Mouse (Mus musculus) heart, embryonic 16.5 days (tissue): Measurements from ENCODE around the gene Ilvbl. TPM values are rescaled to one million over a fixed set of nuclear protein-coding genes. Genes with fewer than 3 reads are reported as not detected.

Source experiments
- ATAC-seq: fragments of 200-750 bp; cut with Nextera tagmentation; replicated peaks from 2 replicates; pipeline ENCODE4 v1.8.0; 2017; ENCODE audit warnings: moderate number of reproducible peaks; ENCODE audit not compliant: insufficient read depth, low FRiP score; ENCODE audit errors: extremely low read depth
- H3K27ac ChIP-seq: fragments of 300-500 bp; sonication (generic); 2 replicates; pipeline ENCODE4 v1.5.1; 2014; ENCODE audit warnings: mild to moderate bottlenecking, low read length, control low read depth, moderate library complexity
- H3K27me3 ChIP-seq: fragments of 300-500 bp; sonication (generic); 2 replicates; pipeline ENCODE4 v1.6.1; 2014; ENCODE audit warnings: low read length, mixed read lengths; ENCODE audit not compliant: control insufficient read depth, insufficient read depth
- H3K36me3 ChIP-seq: fragments of 300-500 bp; sonication (generic); 2 replicates; pipeline ENCODE4 v1.6.1; 2014; ENCODE audit not compliant: control insufficient read depth, insufficient read depth
- H3K4me1 ChIP-seq: fragments of 300-500 bp; sonication (generic); 2 replicates; pipeline ENCODE4 v1.6.1; 2014; ENCODE audit warnings: low read length, mixed read lengths; ENCODE audit not compliant: control insufficient read depth, insufficient read depth
- H3K4me2 ChIP-seq: fragments of 300-500 bp; sonication (generic); 2 replicates; pipeline ENCODE4 v1.6.1; 2014; ENCODE audit warnings: low read depth, mild to moderate bottlenecking, control low read depth, low read length
- H3K4me3 ChIP-seq: fragments of 300-500 bp; sonication (generic); 2 replicates; pipeline ENCODE4 v1.5.1; 2014; ENCODE audit warnings: mild to moderate bottlenecking, control low read depth, low read length
- H3K9ac ChIP-seq: fragments of 300-500 bp; sonication (generic); 2 replicates; pipeline ENCODE4 v1.6.1; 2014; ENCODE audit warnings: low read length, control low read depth
- H3K9me3 ChIP-seq: fragments of 300-500 bp; sonication (generic); replicated peaks from 2 replicates; pipeline ENCODE4 v1.6.1; 2016; ENCODE audit warnings: low read length; ENCODE audit not compliant: control insufficient read depth
- WGBS: fragments of 180-500 bp; shearing (Covaris S2); extraction: QIAGEN DNeasy Blood & Tissue Kit; methylation state at CpG from one replicate; pipeline ENCODE4 v1.1.7; 2014; 5-methylcytosine and 5-hydroxymethylcytosine counted together
- polyA plus RNA-seq: library from polyadenylated mRNA; unstranded; fragments of >200 nt; fragmentation: Nextera tagmentation; extraction: Ambion mirVana; gene quantifications from 2 replicates; pipeline ENCODE4 v1.2.1, GENCODE M21; 2015

Gene Ilvbl
- polyA plus RNA-seq, 1 experiment from 2014 or later, result 96.4 TPM

DNA sequence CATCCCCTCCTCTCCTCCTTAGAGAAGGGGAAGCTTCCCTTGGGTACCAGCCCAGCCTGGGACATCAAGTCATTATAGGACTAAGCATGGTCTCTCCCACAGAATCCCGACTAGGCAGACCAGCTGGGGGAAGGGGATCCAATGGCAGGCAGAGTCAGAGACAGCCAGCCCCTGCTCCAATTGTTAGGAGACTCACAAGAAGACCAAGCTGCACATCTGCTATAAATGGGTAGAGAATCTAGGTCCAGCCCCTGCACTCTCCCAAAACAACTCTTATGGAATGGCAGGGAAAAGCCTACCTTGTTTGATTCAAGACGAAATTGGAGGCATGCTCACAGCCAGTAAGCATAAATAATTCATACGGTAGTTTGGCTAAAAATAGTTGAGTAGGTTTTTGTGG is 920 bp upstream of the Ilvbl start:
- ATAC-seq, result no peak
- no peak overlapping the region for H3K27ac ChIP-seq
- H3K4me1 ChIP-seq, result peaks cover 14% of the 10 kb centered on the region
- no peak overlapping the region for H3K4me2 ChIP-seq
- peaks cover 8% of the 10 kb centered on the region for H3K36me3 ChIP-seq
- H3K4me3 ChIP-seq, result no peak overlapping the region
- no peaks in the 10 kb centered on the region for H3K27me3 ChIP-seq
- H3K9ac ChIP-seq, result no peak overlapping the region
- WGBS, result 60% methylated on average over 3 of the region's 3 CpGs
- no peaks in the 10 kb centered on the region for H3K9me3 ChIP-seq

- H3K36me3 ChIP-seq, result peaks cover 21% of the 10 kb centered on the region
- H3K27ac ChIP-seq, result peak overlapping the region; percentile 98
- peak overlapping the region; percentile 72 for H3K9ac ChIP-seq
- no peaks in the 10 kb centered on the region for H3K27me3 ChIP-seq
- H3K9me3 ChIP-seq, result no peaks in the 10 kb centered on the region
- peaks cover 14% of the 10 kb centered on the region for H3K4me1 ChIP-seq
- H3K4me3 ChIP-seq, result peak overlapping the region; percentile 64
- peak; percentile 21 for ATAC-seq
- H3K4me2 ChIP-seq, result peak overlapping the region; percentile 59
- WGBS, result 9% methylated on average over 13 of the region's 13 CpGs
Observed at GRCm38 (mm10) chr10:78575105-78575632, 1.0 kb downstream of the Ilvbl start.

DNA sequence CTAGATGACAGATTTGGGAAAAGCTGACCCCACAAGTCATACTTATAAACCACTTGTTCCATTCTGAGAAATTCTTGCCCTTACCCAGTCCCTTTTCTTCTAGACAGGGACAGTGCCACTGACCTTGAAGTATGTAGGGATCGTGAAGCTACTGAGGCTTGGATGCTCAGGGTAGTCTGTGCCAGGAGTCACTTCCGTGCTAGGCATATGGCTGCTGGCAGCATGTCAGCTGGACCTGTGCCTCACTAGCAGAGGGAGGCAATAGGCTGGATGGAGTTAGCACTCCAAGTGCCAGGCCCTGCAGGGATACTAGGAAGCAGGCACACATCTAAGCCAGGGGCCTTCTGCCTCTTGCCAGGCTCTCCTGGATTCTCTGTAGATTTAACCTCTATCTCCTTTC is 1.5 kb downstream of the Ilvbl start:
- Histone ChIP-seq H3K36me3 (peaks cover 25% of the 10 kb centered on the region), H3K27me3 (no peaks in the 10 kb centered on the region), H3K4me3 (peak overlapping the region; percentile 64), H3K4me2 (peak overlapping the region; percentile 59), H3K27ac (peak overlapping the region; percentile 98), H3K9ac (peak overlapping the region; percentile 72), H3K9me3 (no peaks in the 10 kb centered on the region), H3K4me1 (peaks cover 14% of the 10 kb centered on the region)
- 17% methylated on average over 2 of the region's 2 CpGs for WGBS
- ATAC-seq, result peak; percentile 47

GRCm38 (mm10) chr10:78576435-78577184 is 2.5 kb downstream of the Ilvbl start:
- Histone ChIP-seq H3K4me3 (no peak overlapping the region), H3K9me3 (no peaks in the 10 kb centered on the region), H3K9ac (peak overlapping the region; percentile 72; the same call in 1 of the 2 replicates), H3K4me2 (no peak overlapping the region), H3K4me1 (peaks cover 14% of the 10 kb centered on the region), H3K27me3 (no peaks in the 10 kb centered on the region), H3K36me3 (peaks cover 33% of the 10 kb centered on the region), H3K27ac (peak overlapping the region; percentile 98)
- 91% methylated on average over 16 of the region's 16 CpGs for WGBS
- no peak for ATAC-seq

GRCm38 (mm10) chr10:78578204-78578603 is 4.1 kb downstream of the Ilvbl start:
- WGBS, result 85% methylated on average over 3 of the region's 3 CpGs
- H3K9ac ChIP-seq, result 0 out of 2 replicates have a peak overlapping the region, but pooled peaks have one; percentile 7
- no peak overlapping the region; the same call in 1 of the 2 replicates for H3K4me2 ChIP-seq
- H3K36me3 ChIP-seq, result peaks cover 36% of the 10 kb centered on the region
- no peak for ATAC-seq
- no peaks in the 10 kb centered on the region for H3K27me3 ChIP-seq
- no peaks in the 10 kb centered on the region for H3K9me3 ChIP-seq
- H3K4me3 ChIP-seq, result no peak overlapping the region
- no peak overlapping the region for H3K27ac ChIP-seq
- H3K4me1 ChIP-seq, result peaks cover 14% of the 10 kb centered on the region

GRCm38 (mm10) chr10:78581121-78581520 is 7.0 kb downstream of the Ilvbl start:
- H3K4me3 ChIP-seq, result no peak overlapping the region
- H3K4me2 ChIP-seq, result no peak overlapping the region
- WGBS, result 93% methylated on average over 7 of the region's 7 CpGs
- H3K27ac ChIP-seq, result no peak overlapping the region
- H3K4me1 ChIP-seq, result peaks cover 6% of the 10 kb centered on the region
- peaks cover 64% of the 10 kb centered on the region for H3K36me3 ChIP-seq
- no peaks in the 10 kb centered on the region for H3K27me3 ChIP-seq
- no peak for ATAC-seq
- H3K9me3 ChIP-seq, result no peaks in the 10 kb centered on the region
- H3K9ac ChIP-seq, result no peak overlapping the region

DNA sequence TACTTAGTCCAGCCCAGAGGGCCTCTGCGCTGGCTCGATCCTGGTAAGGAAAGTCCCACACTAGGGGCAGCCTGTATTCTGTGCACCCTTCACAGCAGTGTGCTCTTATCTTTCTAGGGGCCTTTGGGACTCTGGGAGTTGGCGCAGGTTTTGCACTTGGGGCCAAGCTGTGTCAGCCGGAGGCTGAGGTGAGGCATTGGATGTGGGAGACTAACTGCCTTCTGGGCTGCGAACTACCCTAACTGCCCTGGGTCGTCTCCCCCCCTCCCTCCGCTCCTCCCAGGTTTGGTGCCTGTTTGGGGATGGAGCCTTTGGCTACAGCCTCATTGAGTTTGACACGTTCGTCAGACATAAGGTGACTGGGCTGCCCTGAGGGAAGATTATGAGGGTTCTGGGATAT is 9.2 kb downstream of the Ilvbl start:
- Histone ChIP-seq H3K4me2 (no peak overlapping the region), H3K4me3 (no peak overlapping the region), H3K9me3 (no peaks in the 10 kb centered on the region), H3K4me1 (no peaks in the 10 kb centered on the region), H3K9ac (no peak overlapping the region), H3K36me3 (peaks cover 73% of the 10 kb centered on the region), H3K27ac (no peak overlapping the region), H3K27me3 (no peaks in the 10 kb centered on the region)
- 64% methylated on average over 9 of the region's 9 CpGs for WGBS
- ATAC-seq, result no peak

DNA sequence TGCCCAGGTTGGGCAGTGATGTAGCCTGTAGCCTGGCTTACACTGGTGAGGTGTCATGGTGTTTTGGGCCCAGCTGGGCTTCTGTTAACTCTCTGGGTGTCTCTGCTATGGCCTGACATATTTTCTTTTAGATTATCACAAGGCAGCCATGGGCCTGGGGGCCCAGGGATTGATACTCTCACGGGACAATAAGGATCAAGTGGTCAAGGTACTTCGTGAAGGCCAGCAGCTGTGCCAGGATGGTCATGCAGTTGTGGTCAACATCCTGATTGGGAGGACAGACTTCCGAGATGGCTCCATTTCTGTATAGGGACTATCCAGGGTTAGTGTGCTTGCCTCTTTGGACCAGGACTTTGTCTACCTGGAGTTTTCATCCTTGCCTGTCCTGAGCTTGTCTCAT is 9.8 kb downstream of the Ilvbl start:
- 67% methylated on average over 3 of the region's 3 CpGs for WGBS
- no peak overlapping the region for H3K27ac ChIP-seq
- H3K4me1 ChIP-seq, result no peaks in the 10 kb centered on the region
- H3K4me2 ChIP-seq, result no peak overlapping the region
- H3K9ac ChIP-seq, result no peak overlapping the region
- H3K9me3 ChIP-seq, result no peaks in the 10 kb centered on the region
- no peak for ATAC-seq
- H3K27me3 ChIP-seq, result no peaks in the 10 kb centered on the region
- H3K4me3 ChIP-seq, result no peak overlapping the region
- peaks cover 77% of the 10 kb centered on the region for H3K36me3 ChIP-seq

DNA sequence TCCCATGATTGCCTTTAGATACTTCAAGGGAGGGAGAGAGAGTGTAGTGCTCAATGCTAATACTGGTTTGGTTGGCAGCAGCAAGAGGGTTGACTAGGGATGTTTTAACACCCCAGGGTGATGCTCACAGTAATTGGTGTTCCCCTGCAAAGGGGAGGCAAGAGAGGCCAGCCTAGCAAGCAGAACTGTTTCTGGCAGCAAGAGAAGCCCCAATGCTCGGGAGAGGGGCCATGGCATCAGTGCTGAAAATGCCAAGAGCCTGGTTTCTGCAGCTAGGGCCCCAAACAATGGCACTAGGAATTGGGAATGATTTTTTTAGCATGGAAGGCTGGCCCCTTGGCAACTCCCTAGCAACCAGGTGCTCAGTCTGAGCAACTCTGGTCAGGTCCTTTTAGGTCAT is 10.8 kb downstream of the Ilvbl start:
- no peak overlapping the region for H3K27ac ChIP-seq
- no peak for ATAC-seq
- H3K36me3 ChIP-seq, result peaks cover 76% of the 10 kb centered on the region
- H3K27me3 ChIP-seq, result no peaks in the 10 kb centered on the region
- H3K9me3 ChIP-seq, result no peaks in the 10 kb centered on the region
- WGBS, result 81% methylated on average over 1 of the region's 1 CpGs
- no peak overlapping the region for H3K4me2 ChIP-seq
- H3K4me3 ChIP-seq, result no peak overlapping the region
- H3K9ac ChIP-seq, result no peak overlapping the region
- peaks cover 3% of the 10 kb centered on the region for H3K4me1 ChIP-seq
